Mouse (Mus musculus): ENCODE results near the gene Ankrd63.

DNA sequence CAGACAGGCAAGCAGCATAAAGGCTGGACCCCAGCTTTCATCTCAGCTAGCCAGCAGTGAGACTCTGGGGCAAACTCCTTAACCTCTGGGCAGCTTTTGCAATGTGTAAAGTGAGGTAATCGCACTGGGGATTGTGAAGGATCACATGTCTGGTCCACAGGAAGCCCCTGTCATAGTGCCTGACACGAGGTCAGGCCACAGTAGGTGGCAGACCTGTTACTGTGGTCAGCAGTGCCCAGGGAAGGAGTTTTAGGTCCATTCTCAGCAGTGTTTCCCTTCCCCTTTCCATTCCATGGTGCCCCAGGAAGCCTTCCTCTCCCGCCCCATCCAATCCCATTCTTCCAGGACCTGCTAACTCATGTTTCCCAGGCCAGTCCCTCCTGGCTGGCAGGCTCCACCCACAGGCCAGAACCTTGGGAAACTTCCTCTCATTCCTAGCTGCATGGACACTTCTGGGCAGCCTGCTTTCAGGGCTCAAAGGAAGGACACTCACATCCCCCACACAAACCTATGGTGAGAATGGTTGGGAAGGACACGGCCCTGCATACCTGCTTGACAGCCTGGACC is 6.0 kb upstream of the Ankrd63 start:
- TF ChIP-seq CTCF (IDR thresholded peaks at IDR 0.05; ENCODE audit: borderline replicate concordance, insufficient read depth, low read length): no peak
- TF ChIP-seq POLR2A (IDR thresholded peaks at IDR 0.05; ENCODE audit: low read depth, low read length): no peak
